Mouse (Mus musculus): Measurements from ENCODE around the gene Akap12. TPM values are rescaled to one million over a fixed set of nuclear protein-coding genes. Genes with fewer than 3 reads are reported as not detected.

The Akap12 gene
- 21.9 and 26.4 TPM in 2 replicates for polyA plus RNA-seq (2015; fragmentation: Nextera tagmentation; extraction: Ambion mirVana)

GRCm38 (mm10) chr10:4266041-4266930 is at the start of gene Akap12:
Gene Akap12, plus strand, starts transcription at chr10:4266380.
- peak; percentile 68 for ATAC-seq (ENCODE audit: insufficient number of reproducible peaks, insufficient read depth, low FRiP score, low TSS enrichment, low read depth)
- Histone ChIP-seq H3K4me2 (peak within 1 kb of the TSS; percentile 97), H3K4me3 (peak within 1 kb of the TSS; percentile 65), H3K27me3 (peaks cover 9% of the 10 kb centered on the region; the same call in 1 of the 2 replicates), H3K27ac (no peak within 1 kb of the TSS), H3K9me3 (no peaks in the 10 kb centered on the region), H3K9ac (peak within 1 kb of the TSS; percentile 78), H3K36me3 (no peaks in the 10 kb centered on the region), H3K4me1 (peaks cover 13% of the 10 kb centered on the region)
- under 1% methylated on average over 54 of the region's 54 CpGs for WGBS

GRCm38 (mm10) chr10:4230563-4231359 is 35.4 kb upstream of the Akap12 start:
- H3K4me2 ChIP-seq = no peak overlapping the region
- H3K27me3 ChIP-seq = no peaks in the 10 kb centered on the region
- no peak for ATAC-seq (ENCODE audit: insufficient number of reproducible peaks, insufficient read depth, low FRiP score, low TSS enrichment, low read depth)
- WGBS = 82% methylated on average over 17 of the region's 17 CpGs
- H3K9ac ChIP-seq = no peak overlapping the region
- no peak overlapping the region for H3K4me3 ChIP-seq
- H3K4me1 ChIP-seq = no peaks in the 10 kb centered on the region
- H3K36me3 ChIP-seq = no peaks in the 10 kb centered on the region
- H3K9me3 ChIP-seq = no peaks in the 10 kb centered on the region
- no peak overlapping the region for H3K27ac ChIP-seq

- Histone ChIP-seq H3K9ac (no peak overlapping the region), H3K27ac (no peak overlapping the region), H3K36me3 (no peaks in the 10 kb centered on the region), H3K9me3 (no peaks in the 10 kb centered on the region), H3K27me3 (no peaks in the 10 kb centered on the region), H3K4me1 (no peaks in the 10 kb centered on the region), H3K4me3 (no peak overlapping the region), H3K4me2 (no peak overlapping the region)
- WGBS = 49% methylated on average over 9 of the region's 9 CpGs
- ATAC-seq (ENCODE audit: insufficient number of reproducible peaks, insufficient read depth, low FRiP score, low TSS enrichment, low read depth) = no peak
Measured at GRCm38 (mm10) chr10:4233102-4233501, 33.1 kb upstream of the Akap12 start.

GRCm38 (mm10) chr10:4239794-4240574 is 26.2 kb upstream of the Akap12 start:
- H3K4me2 ChIP-seq = no peak overlapping the region
- WGBS = 67% methylated on average over 5 of the region's 5 CpGs
- ATAC-seq (ENCODE audit: insufficient number of reproducible peaks, insufficient read depth, low FRiP score, low TSS enrichment, low read depth) = no peak
- no peak overlapping the region for H3K4me3 ChIP-seq
- no peak overlapping the region for H3K9ac ChIP-seq
- no peaks in the 10 kb centered on the region for H3K27me3 ChIP-seq
- no peaks in the 10 kb centered on the region for H3K36me3 ChIP-seq
- H3K9me3 ChIP-seq = no peaks in the 10 kb centered on the region
- H3K4me1 ChIP-seq = no peaks in the 10 kb centered on the region
- no peak overlapping the region for H3K27ac ChIP-seq

- Histone ChIP-seq H3K4me1 (no peaks in the 10 kb centered on the region), H3K4me3 (no peak overlapping the region), H3K9me3 (no peaks in the 10 kb centered on the region), H3K36me3 (no peaks in the 10 kb centered on the region), H3K4me2 (no peak overlapping the region), H3K27me3 (no peaks in the 10 kb centered on the region), H3K9ac (no peak overlapping the region), H3K27ac (no peak overlapping the region)
- WGBS = 88% methylated on average over 16 of the region's 16 CpGs
- ATAC-seq (ENCODE audit: insufficient number of reproducible peaks, insufficient read depth, low FRiP score, low TSS enrichment, low read depth) = no peak
Measured at GRCm38 (mm10) chr10:4243591-4244300, 22.4 kb upstream of the Akap12 start.

- no peak for ATAC-seq (ENCODE audit: insufficient number of reproducible peaks, insufficient read depth, low FRiP score, low TSS enrichment, low read depth)
- no peak overlapping the region for H3K9ac ChIP-seq
- no peaks in the 10 kb centered on the region for H3K9me3 ChIP-seq
- no peak overlapping the region for H3K4me3 ChIP-seq
- H3K27ac ChIP-seq = no peak overlapping the region
- 78% methylated on average over 2 of the region's 2 CpGs for WGBS
- no peak overlapping the region for H3K4me2 ChIP-seq
- H3K36me3 ChIP-seq = no peaks in the 10 kb centered on the region
- H3K27me3 ChIP-seq = no peaks in the 10 kb centered on the region
- no peaks in the 10 kb centered on the region for H3K4me1 ChIP-seq
Measured at GRCm38 (mm10) chr10:4245812-4246211, 20.4 kb upstream of the Akap12 start.

GRCm38 (mm10) chr10:4246407-4246806 is 19.8 kb upstream of the Akap12 start:
- WGBS = 88% methylated on average over 7 of the region's 7 CpGs
- no peaks in the 10 kb centered on the region for H3K36me3 ChIP-seq

GRCm38 (mm10) chr10:4249235-4249845 is 16.8 kb upstream of the Akap12 start:
- Histone ChIP-seq H3K4me3 (no peak overlapping the region), H3K4me1 (no peaks in the 10 kb centered on the region), H3K4me2 (no peak overlapping the region), H3K27ac (no peak overlapping the region), H3K27me3 (no peaks in the 10 kb centered on the region), H3K9me3 (no peaks in the 10 kb centered on the region), H3K9ac (no peak overlapping the region), H3K36me3 (no peaks in the 10 kb centered on the region)
- ATAC-seq (ENCODE audit: insufficient number of reproducible peaks, insufficient read depth, low FRiP score, low TSS enrichment, low read depth) = no peak
- 19% methylated on average over 4 of the region's 4 CpGs for WGBS

More at GRCm38 (mm10) chr10:4246407-4246806, 19.8 kb upstream of the Akap12 start:
- Histone ChIP-seq H3K27me3 (no peaks in the 10 kb centered on the region), H3K27ac (no peak overlapping the region), H3K4me1 (no peaks in the 10 kb centered on the region), H3K9me3 (no peaks in the 10 kb centered on the region), H3K4me2 (no peak overlapping the region), H3K4me3 (no peak overlapping the region), H3K9ac (no peak overlapping the region)
- no peak for ATAC-seq (ENCODE audit: insufficient number of reproducible peaks, insufficient read depth, low FRiP score, low TSS enrichment, low read depth)

GRCm38 (mm10) chr10:4250681-4251080 is 15.5 kb upstream of the Akap12 start:
- no peak overlapping the region for H3K4me3 ChIP-seq
- WGBS = 77% methylated on average over 3 of the region's 3 CpGs
- H3K9ac ChIP-seq = no peak overlapping the region
- H3K27ac ChIP-seq = no peak overlapping the region
- no peak overlapping the region for H3K4me2 ChIP-seq
- no peaks in the 10 kb centered on the region for H3K36me3 ChIP-seq
- H3K4me1 ChIP-seq = no peaks in the 10 kb centered on the region
- H3K27me3 ChIP-seq = no peaks in the 10 kb centered on the region
- no peak for ATAC-seq (ENCODE audit: insufficient number of reproducible peaks, insufficient read depth, low FRiP score, low TSS enrichment, low read depth)
- H3K9me3 ChIP-seq = no peaks in the 10 kb centered on the region

- H3K36me3 ChIP-seq = no peaks in the 10 kb centered on the region
- no peak overlapping the region for H3K4me2 ChIP-seq
- ATAC-seq (ENCODE audit: insufficient number of reproducible peaks, insufficient read depth, low FRiP score, low TSS enrichment, low read depth) = no peak
- H3K9me3 ChIP-seq = no peaks in the 10 kb centered on the region
- 73% methylated on average over 4 of the region's 4 CpGs for WGBS
- no peaks in the 10 kb centered on the region for H3K27me3 ChIP-seq
- no peaks in the 10 kb centered on the region for H3K4me1 ChIP-seq
- H3K4me3 ChIP-seq = no peak overlapping the region
- H3K27ac ChIP-seq = no peak overlapping the region
- H3K9ac ChIP-seq = no peak overlapping the region
Measured at GRCm38 (mm10) chr10:4253613-4254012, 12.6 kb upstream of the Akap12 start.

Data from embryonic facial prominence, embryonic 13.5 days (tissue).